9 mouse cellular contexts compared by ENCODE assay signal in the genomic region with DNA sequence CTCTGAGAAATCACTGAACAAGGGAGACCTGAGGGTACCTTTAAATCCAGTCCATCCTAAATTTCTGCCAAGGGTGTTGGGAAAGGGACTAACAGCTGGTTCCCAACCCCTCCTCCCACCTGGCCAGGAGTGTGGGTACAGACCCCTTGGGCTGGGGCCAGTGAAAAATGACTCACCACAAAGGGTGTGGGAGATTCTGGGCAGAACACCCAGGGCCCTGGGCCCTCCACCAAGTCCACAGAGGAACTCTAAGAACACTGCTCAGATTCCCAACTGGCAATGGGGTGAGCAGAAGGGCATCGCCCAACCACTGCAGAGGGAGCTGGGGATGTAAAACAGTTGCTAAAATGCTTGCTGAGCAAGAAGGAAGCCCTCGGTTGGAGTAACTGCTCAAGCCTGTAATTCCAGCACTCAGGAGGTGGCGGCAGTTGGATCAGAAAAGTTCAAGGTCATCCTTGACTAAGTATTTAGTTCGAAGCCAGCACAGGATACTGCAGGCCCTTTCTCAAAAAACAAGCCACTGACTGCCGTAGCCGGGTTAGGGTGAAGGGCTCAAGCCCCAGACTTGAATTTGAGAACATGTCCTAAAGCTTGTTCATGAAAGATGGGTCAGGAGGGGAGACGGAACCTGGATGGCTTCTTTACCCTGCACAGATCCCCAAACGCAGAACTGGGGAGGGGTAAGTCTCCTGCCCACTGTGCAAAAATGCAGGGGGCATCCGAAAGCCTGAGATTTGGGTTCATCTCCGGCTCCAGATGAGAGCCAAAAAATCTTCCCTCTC. TPM values are rescaled to one million over a fixed set of nuclear protein-coding genes. Genes with fewer than 3 reads are reported as not detected.
DNase-seq lines count a peak whose midpoint lies in the region; ATAC-seq and TF ChIP-seq lines count a peak whose summit lies in the region.
"Had no signal": no experiment of that assay in that cellular context is flagged by ENCODE, and none has a peak within 500 bp of the region (broad histone marks: within the 10 kb centered on the region; RNA-seq: fewer than 3 reads in every experiment).

No protein-coding gene starts in this region.

- peaks cover 0 to 6% of the 10 kb centered on the region in 2 experiments for H3K36me3 ChIP-seq in CH12.LX (replicated peaks in 1 of 2; ENCODE audit: control insufficient read depth in 1 of 2, insufficient read depth in 1 of 2, low read length in 1 of 2)
- H3K36me3 ChIP-seq in embryonic facial prominence, embryonic 10.5 days (replicated peaks): 0 out of 2 replicates have a peak, but pooled peaks cover 3% of the 10 kb centered on the region
- H3K36me3 ChIP-seq in heart, embryonic 13.5 days: no peaks in the 10 kb centered on the region
- no peaks in the 10 kb centered on the region for H3K36me3 ChIP-seq in liver, embryonic 14.5 days (replicated peaks; ENCODE audit: control insufficient read depth, insufficient read depth, low read depth)

- WGBS in embryonic facial prominence, embryonic 10.5 days: 19% methylated on average over 10 of the region's 10 CpGs
- 19% methylated on average over 10 of the region's 10 CpGs for WGBS in heart, embryonic 13.5 days
- 31% methylated on average over 10 of the region's 10 CpGs for WGBS in liver, embryonic 14.5 days (ENCODE audit: insufficient replicate concordance)

- dilution Hi-C loops in CH12.LX (cut with MboI; ENCODE audit: extremely low pct_ligation_motif_present, extremely low pct_unique_long_range_greater_than_20kb, low sequenced_read_pairs): no loop called here

- no peaks in the 10 kb centered on the region for H3K79me2 ChIP-seq in CH12.LX (replicated peaks; ENCODE audit: control insufficient read depth, extremely low read depth, insufficient read depth, poor library complexity, severe bottlenecking)

- no peak for TF ChIP-seq RAD21 in CH12.LX (IDR thresholded peaks at IDR 0.05; ENCODE audit: low read depth, low read length)

- H3K9me3 ChIP-seq in CH12.LX (replicated peaks; ENCODE audit: low read length): no peaks in the 10 kb centered on the region
- H3K9me3 ChIP-seq in embryonic facial prominence, embryonic 10.5 days: no peaks in the 10 kb centered on the region
- no peaks in the 10 kb centered on the region for H3K9me3 ChIP-seq in heart, embryonic 13.5 days
- no peaks in the 10 kb centered on the region for H3K9me3 ChIP-seq in liver, embryonic 14.5 days (ENCODE audit: control insufficient read depth, low read length)

- H3K4me1 ChIP-seq in CH12.LX (ENCODE audit: control insufficient read depth in 1 of 2, insufficient read depth in 2 of 2): peaks cover 23 to 45% of the 10 kb centered on the region in 2 experiments
- H3K4me1 ChIP-seq in embryonic facial prominence, embryonic 10.5 days: peaks cover 85% of the 10 kb centered on the region
- H3K4me1 ChIP-seq in heart, embryonic 13.5 days: peaks cover 65% of the 10 kb centered on the region
- peaks cover 42 to 62% of the 10 kb centered on the region in 2 experiments for H3K4me1 ChIP-seq in liver, embryonic 14.5 days (replicated peaks; ENCODE audit: control insufficient read depth in 2 of 2, insufficient read depth in 2 of 2, low read length in 1 of 2)

- in situ Hi-C loops in CH12.LX (cut with MboI; ENCODE audit: low pct_ligation_motif_present, low pct_unique_long_range_greater_than_20kb, low sequenced_read_pairs): no loop called here

- peak; percentile 26 for DNase-seq in kidney, adult 18-20 months
- DNase-seq in kidney, adult 11 months: no peak
- DNase-seq in CH12.LX (ENCODE audit: extremely low read depth): no peak
- no peak for DNase-seq in embryonic facial prominence, embryonic 10.5 days (ENCODE audit: low spot score)
- no peak for DNase-seq in liver, embryonic 14.5 days (ENCODE audit: low read depth in 3 of 3, low spot score in 3 of 3)
- peak; percentile 68 for DNase-seq in testis, postnatal 10 days (ENCODE audit: low spot score)
- no peak for DNase-seq in layer of hippocampus, adult 9-10 months (ENCODE audit: low spot score)

- peaks cover 16% of the 10 kb centered on the region for H3K27me3 ChIP-seq in CH12.LX (replicated peaks)
- H3K27me3 ChIP-seq in embryonic facial prominence, embryonic 10.5 days (replicated peaks; ENCODE audit: low read depth, poor library complexity, severe bottlenecking): no peaks in the 10 kb centered on the region
- H3K27me3 ChIP-seq in heart, embryonic 13.5 days (replicated peaks): no peaks in the 10 kb centered on the region
- H3K27me3 ChIP-seq in liver, embryonic 14.5 days (ENCODE audit: control insufficient read depth, insufficient read depth, low read length): no peaks in the 10 kb centered on the region

- H3K27ac ChIP-seq in CH12.LX (ENCODE audit: insufficient read depth, low read depth): no peak overlapping the region
- H3K27ac ChIP-seq in embryonic facial prominence, embryonic 10.5 days (replicated peaks): peak overlapping the region; percentile 96
- H3K27ac ChIP-seq in heart, embryonic 13.5 days (replicated peaks): peak overlapping the region; percentile 95
- peak overlapping the region; percentile 2; the same call in 1 of the 2 replicates for H3K27ac ChIP-seq in liver, embryonic 14.5 days

- peak overlapping the region; percentile 54 to 65 (median 58) for H3K4me3 ChIP-seq in CH12.LX (replicated peaks in 1 of 3; ENCODE audit: low read depth in 2 of 3, low read length in 2 of 3, poor library complexity in 1 of 3)
- peak overlapping the region; percentile 87 for H3K4me3 ChIP-seq in embryonic facial prominence, embryonic 10.5 days
- H3K4me3 ChIP-seq in heart, embryonic 13.5 days: peak overlapping the region; percentile 94
- peak overlapping the region; percentile 77 to 96 for H3K4me3 ChIP-seq in liver, embryonic 14.5 days (ENCODE audit: insufficient read depth in 1 of 2, low read depth in 2 of 2, low read length in 2 of 2)

- ATAC-seq in heart, embryonic 13.5 days (ENCODE audit: extremely low read depth, insufficient number of reproducible peaks, low FRiP score, low TSS enrichment): no peak
- no peak for ATAC-seq in liver, embryonic 14.5 days (ENCODE audit: insufficient read depth)

- TF ChIP-seq CTCF in CH12.LX (conservative IDR thresholded peaks at IDR 0.05 in 1 of 2, IDR thresholded peaks at IDR 0.05 in 1 of 2; ENCODE audit: low read depth in 2 of 2, low read length in 2 of 2): no peak
- TF ChIP-seq CTCF in liver, embryonic 14.5 days (IDR thresholded peaks at IDR 0.05; ENCODE audit: low read depth): no peak

- no peak for TF ChIP-seq EP300 in CH12.LX (IDR thresholded peaks at IDR 0.05; ENCODE audit: low read length)
- no peak for TF ChIP-seq EP300 in liver, embryonic 14.5 days (IDR thresholded peaks at IDR 0.05; ENCODE audit: low read depth)

- TF ChIP-seq POLR2A in CH12.LX (IDR thresholded peaks at IDR 0.05; ENCODE audit: low read depth, low read length): no peak

- peak overlapping the region; percentile 92 for H3K4me2 ChIP-seq in CH12.LX (ENCODE audit: insufficient read depth, low read depth, poor library complexity, severe bottlenecking)
- peak overlapping the region; percentile 100 for H3K4me2 ChIP-seq in heart, embryonic 13.5 days
- peak overlapping the region; percentile 82 for H3K4me2 ChIP-seq in liver, embryonic 14.5 days (ENCODE audit: low read depth)

- H3K9ac ChIP-seq in CH12.LX (ENCODE audit: insufficient read depth, low read depth): peak overlapping the region; percentile 57
- peak overlapping the region; percentile 98 for H3K9ac ChIP-seq in heart, embryonic 13.5 days
- H3K9ac ChIP-seq in liver, embryonic 14.5 days (replicated peaks): peak overlapping the region; percentile 49

RNA-seq across cellular contexts. Expression of a gene that starts 1.9 kb away (rescaled TPM):
- total RNA-seq in CH12.LX (2012; rRNA removed): 21.2 and 21.8 TPM in 2 replicates
- total RNA-seq in CH12.LX (2014; rRNA removed): 5.7 and 7.8 TPM in 2 replicates
- 20.3 and 21.2 TPM in 2 replicates for polyA plus RNA-seq in CH12.LX (2012; ENCODE audit: insufficient read length, low read depth)
- polyA plus RNA-seq in embryonic facial prominence, embryonic 10.5 days (2016; fragmentation: Nextera tagmentation; extraction: Ambion mirVana): 8.3 and 9.4 TPM in 2 replicates
- 6.5 and 6.8 TPM in 2 replicates for polyA plus RNA-seq in heart, embryonic 13.5 days (2015; fragmentation: Nextera tagmentation; extraction: Ambion mirVana)
- 14.1 and 14.9 TPM in 2 replicates for polyA plus RNA-seq in liver, embryonic 14.5 days (2012; rRNA removed)
- 8.8 and 10.4 TPM in 2 replicates for polyA plus RNA-seq in liver, embryonic 14.5 days (2014; fragmentation: Nextera tagmentation; extraction: Ambion mirVana)

RNA-seq across cellular contexts. Expression of a gene that starts 12.8 kb away (rescaled TPM):
- total RNA-seq in CH12.LX (2012; rRNA removed) (0.08 and 0.34 TPM in 2 replicates), CH12.LX (2014; rRNA removed) (not detected in 2 replicates)
- 0.39 and 0.45 TPM in 2 replicates for polyA plus RNA-seq in CH12.LX (2012; ENCODE audit: insufficient read length, low read depth)
- 0.17 TPM in 1 of 2 replicates, not detected in the other for polyA plus RNA-seq in embryonic facial prominence, embryonic 10.5 days (2016; fragmentation: Nextera tagmentation; extraction: Ambion mirVana)
- polyA plus RNA-seq in heart, embryonic 13.5 days (2015; fragmentation: Nextera tagmentation; extraction: Ambion mirVana): 27.0 and 29.2 TPM in 2 replicates
- polyA plus RNA-seq in liver, embryonic 14.5 days (2012; rRNA removed): 0.04 TPM in 1 of 2 replicates, not detected in the other
- not detected in 2 replicates for polyA plus RNA-seq in liver, embryonic 14.5 days (2014; fragmentation: Nextera tagmentation; extraction: Ambion mirVana)

RNA-seq across cellular contexts. Expression of a gene that starts 20.7 kb away (rescaled TPM):
- total RNA-seq in CH12.LX (2012; rRNA removed): 0.04 and 0.17 TPM in 2 replicates
- total RNA-seq in CH12.LX (2014; rRNA removed): 0.07 TPM in 1 of 2 replicates, not detected in the other
- polyA plus RNA-seq in CH12.LX (2012; ENCODE audit: insufficient read length, low read depth): not detected in 2 replicates
- 35.5 and 42.5 TPM in 2 replicates for polyA plus RNA-seq in embryonic facial prominence, embryonic 10.5 days (2016; fragmentation: Nextera tagmentation; extraction: Ambion mirVana)
- 11.6 and 11.7 TPM in 2 replicates for polyA plus RNA-seq in heart, embryonic 13.5 days (2015; fragmentation: Nextera tagmentation; extraction: Ambion mirVana)
- 33.1 and 41.9 TPM in 2 replicates for polyA plus RNA-seq in liver, embryonic 14.5 days (2012; rRNA removed)
- 24.7 and 34.2 TPM in 2 replicates for polyA plus RNA-seq in liver, embryonic 14.5 days (2014; fragmentation: Nextera tagmentation; extraction: Ambion mirVana)

RNA-seq across cellular contexts. Expression of a gene that starts 21.6 kb away (rescaled TPM):
- total RNA-seq in CH12.LX (2012; rRNA removed): not detected in 2 replicates
- not detected in 2 replicates for total RNA-seq in CH12.LX (2014; rRNA removed)
- not detected in 2 replicates for polyA plus RNA-seq in CH12.LX (2012; ENCODE audit: insufficient read length, low read depth)
- polyA plus RNA-seq in embryonic facial prominence, embryonic 10.5 days (2016; fragmentation: Nextera tagmentation; extraction: Ambion mirVana): not detected in 2 replicates
- polyA plus RNA-seq in heart, embryonic 13.5 days (2015; fragmentation: Nextera tagmentation; extraction: Ambion mirVana): 0.23 TPM in 1 of 2 replicates, not detected in the other
- not detected in 2 replicates for polyA plus RNA-seq in liver, embryonic 14.5 days (2012; rRNA removed)
- not detected in 2 replicates for polyA plus RNA-seq in liver, embryonic 14.5 days (2014; fragmentation: Nextera tagmentation; extraction: Ambion mirVana)
- total RNA-seq: layer of hippocampus, postnatal 36 days had no signal

RNA-seq across cellular contexts. Expression of a gene that starts 52.2 kb away (rescaled TPM):
- total RNA-seq in CH12.LX (2012; rRNA removed) (not detected in 2 replicates), CH12.LX (2014; rRNA removed) (not detected in 2 replicates)
- polyA plus RNA-seq in CH12.LX (2012; ENCODE audit: insufficient read length, low read depth): not detected in 2 replicates
- polyA plus RNA-seq in embryonic facial prominence, embryonic 10.5 days (2016; fragmentation: Nextera tagmentation; extraction: Ambion mirVana): 12.9 and 16.0 TPM in 2 replicates
- 77.9 and 81.1 TPM in 2 replicates for polyA plus RNA-seq in heart, embryonic 13.5 days (2015; fragmentation: Nextera tagmentation; extraction: Ambion mirVana)
- polyA plus RNA-seq in liver, embryonic 14.5 days (2012; rRNA removed): 3.5 and 3.6 TPM in 2 replicates
- 7.0 and 9.1 TPM in 2 replicates for polyA plus RNA-seq in liver, embryonic 14.5 days (2014; fragmentation: Nextera tagmentation; extraction: Ambion mirVana)

Comparison
In these comparisons a context has a peak if more than half of its experiments do, and no peak if none do; other contexts are left out.
1. DNase-seq: peak in kidney, adult 18-20 months (single experiment) and testis, postnatal 10 days (single experiment); none in kidney, adult 11 months (single experiment), CH12.LX (single experiment), embryonic facial prominence, embryonic 10.5 days (single experiment), liver, embryonic 14.5 days (0 of 3) and layer of hippocampus, adult 9-10 months (single experiment).
2. RNA of a gene that starts 12.8 kb away (polyA plus RNA-seq): 27.0 to 29.2 TPM in heart, embryonic 13.5 days; 0.39 to 0.45 TPM in CH12.LX, 0.17 TPM in embryonic facial prominence, embryonic 10.5 days and 0.04 TPM in liver, embryonic 14.5 days; every median in the first group is over 10 times any median in the second.
3. RNA of a gene that starts 20.7 kb away (polyA plus RNA-seq): 35.5 to 42.5 TPM in embryonic facial prominence, embryonic 10.5 days, 24.7 to 41.9 TPM in liver, embryonic 14.5 days and 11.6 to 11.7 TPM in heart, embryonic 13.5 days; not detected in CH12.LX; every median in the first group is over 10 times any median in the second.
4. Peak in every context shown above with its lines, with median percentiles within 50 percentile points of each other: H3K4me2 ChIP-seq, H3K4me3 ChIP-seq and H3K9ac ChIP-seq.